Mouse (Mus musculus): ENCODE data around the gene Zmpste24. TPM values are rescaled to one million over a fixed set of nuclear protein-coding genes. Genes with fewer than 3 reads are reported as not detected.

Zmpste24 gene
- polyA plus RNA-seq, 1 experiment from 2014 or later: 25.8 TPM

- H3K4me1 ChIP-seq: peaks cover 10% of the 10 kb centered on the region
- WGBS: 49% methylated on average over 3 of the region's 3 CpGs
These were observed 41.7 kb downstream of the Zmpste24 start for GRCm38 (mm10) chr4:121056342-121056741.

GRCm38 (mm10) chr4:121052454-121053323 is 45.4 kb downstream of the Zmpste24 start:
- Histone ChIP-seq H3K4me1 (peaks cover 10% of the 10 kb centered on the region), H3K4me3 (peak overlapping the region; percentile 16), H3K9me3 (no peaks in the 10 kb centered on the region), H3K27ac (no peak overlapping the region), H3K9ac (0 out of 2 replicates have a peak overlapping the region, but pooled peaks have one; percentile 32), H3K4me2 (replicated peaks) (peak overlapping the region; percentile 49), H3K36me3 (peaks cover 43% of the 10 kb centered on the region), H3K27me3 (peaks cover 27% of the 10 kb centered on the region)
- no peak for ATAC-seq (ENCODE audit: low FRiP score, low read depth)
- 12% methylated on average over 35 of the region's 35 CpGs for WGBS

More at GRCm38 (mm10) chr4:121056342-121056741, 41.7 kb downstream of the Zmpste24 start:
- no peaks in the 10 kb centered on the region for H3K9me3 ChIP-seq
- H3K4me3 ChIP-seq: no peak overlapping the region
- no peak overlapping the region for H3K4me2 ChIP-seq (replicated peaks)
- H3K27me3 ChIP-seq: peaks cover 25% of the 10 kb centered on the region
- H3K36me3 ChIP-seq: peaks cover 47% of the 10 kb centered on the region
- H3K27ac ChIP-seq: no peak overlapping the region
- 0 out of 2 replicates have a peak, but pooled peaks have one; percentile 10 for ATAC-seq (ENCODE audit: low FRiP score, low read depth)
- H3K9ac ChIP-seq: no peak overlapping the region

GRCm38 (mm10) chr4:121051863-121052262 is 46.2 kb downstream of the Zmpste24 start:
- H3K36me3 ChIP-seq: peaks cover 47% of the 10 kb centered on the region

GRCm38 (mm10) chr4:121042946-121043345 is 55.1 kb downstream of the Zmpste24 start:
- H3K27ac ChIP-seq: no peak overlapping the region
- WGBS: 43% methylated on average over 3 of the region's 3 CpGs
- peak overlapping the region; percentile 74 for H3K4me2 ChIP-seq (replicated peaks)
- peaks cover 29% of the 10 kb centered on the region for H3K27me3 ChIP-seq
- no peak overlapping the region for H3K4me3 ChIP-seq
- ATAC-seq (ENCODE audit: low FRiP score, low read depth): no peak
- H3K36me3 ChIP-seq: peaks cover 40% of the 10 kb centered on the region
- peaks cover 32% of the 10 kb centered on the region for H3K4me1 ChIP-seq
- H3K9ac ChIP-seq: no peak overlapping the region
- H3K9me3 ChIP-seq: no peaks in the 10 kb centered on the region

More at GRCm38 (mm10) chr4:121051863-121052262, 46.2 kb downstream of the Zmpste24 start:
- Histone ChIP-seq H3K4me2 (replicated peaks) (peak overlapping the region; percentile 49; the same call in 1 of the 2 replicates), H3K9ac (no peak overlapping the region), H3K9me3 (no peaks in the 10 kb centered on the region), H3K27ac (no peak overlapping the region), H3K4me3 (no peak overlapping the region), H3K27me3 (peaks cover 27% of the 10 kb centered on the region), H3K4me1 (peaks cover 10% of the 10 kb centered on the region)
- ATAC-seq (ENCODE audit: low FRiP score, low read depth): no peak
- 36% methylated on average over 4 of the region's 4 CpGs for WGBS

GRCm38 (mm10) chr4:121042472-121042871 is 55.6 kb downstream of the Zmpste24 start:
- Histone ChIP-seq H3K4me2 (replicated peaks) (peak overlapping the region; percentile 74), H3K27me3 (peaks cover 32% of the 10 kb centered on the region), H3K36me3 (peaks cover 37% of the 10 kb centered on the region), H3K4me1 (peaks cover 32% of the 10 kb centered on the region), H3K9ac (peak overlapping the region; percentile 19; the same call in 1 of the 2 replicates), H3K27ac (peak overlapping the region; percentile 93; the same call in 1 of the 2 replicates), H3K4me3 (peak overlapping the region; percentile 57), H3K9me3 (no peaks in the 10 kb centered on the region)
- WGBS: 52% methylated on average over 5 of the region's 5 CpGs
- ATAC-seq (ENCODE audit: low FRiP score, low read depth): no peak

GRCm38 (mm10) chr4:121040897-121041671 is 57.0 kb downstream of the Zmpste24 start:
- no peaks in the 10 kb centered on the region for H3K9me3 ChIP-seq
- peak overlapping the region; percentile 57 for H3K4me3 ChIP-seq
- peak overlapping the region; percentile 74 for H3K4me2 ChIP-seq (replicated peaks)
- ATAC-seq (ENCODE audit: low FRiP score, low read depth): peak; percentile 79
- peaks cover 32% of the 10 kb centered on the region for H3K4me1 ChIP-seq
- WGBS: 6% methylated on average over 18 of the region's 18 CpGs
- H3K27me3 ChIP-seq: peaks cover 32% of the 10 kb centered on the region
- peak overlapping the region; percentile 93 for H3K27ac ChIP-seq
- peaks cover 33% of the 10 kb centered on the region for H3K36me3 ChIP-seq
- H3K9ac ChIP-seq: peak overlapping the region; percentile 75

- H3K4me1 ChIP-seq: peaks cover 32% of the 10 kb centered on the region
- H3K36me3 ChIP-seq: peaks cover 25% of the 10 kb centered on the region
- H3K4me3 ChIP-seq: peak overlapping the region; percentile 57
- H3K27ac ChIP-seq: peak overlapping the region; percentile 93
- WGBS: 58% methylated on average over 14 of the region's 14 CpGs
- no peaks in the 10 kb centered on the region for H3K9me3 ChIP-seq
- peak overlapping the region; percentile 75 for H3K9ac ChIP-seq
- ATAC-seq (ENCODE audit: low FRiP score, low read depth): no peak
- H3K27me3 ChIP-seq: peaks cover 32% of the 10 kb centered on the region
- H3K4me2 ChIP-seq (replicated peaks): peak overlapping the region; percentile 74
These were observed 57.7 kb downstream of the Zmpste24 start for GRCm38 (mm10) chr4:121040323-121040722.

- H3K4me3 ChIP-seq: peak within 1 kb of the TSS; percentile 57
- peaks cover 32% of the 10 kb centered on the region for H3K27me3 ChIP-seq
- peaks cover 32% of the 10 kb centered on the region for H3K4me1 ChIP-seq
- no peak for ATAC-seq (ENCODE audit: low FRiP score, low read depth)
- H3K27ac ChIP-seq: peak within 1 kb of the TSS; percentile 93
- WGBS: 1% methylated on average over 46 of the region's 46 CpGs
- peak within 1 kb of the TSS; percentile 74 for H3K4me2 ChIP-seq (replicated peaks)
- H3K9me3 ChIP-seq: no peaks in the 10 kb centered on the region
- H3K36me3 ChIP-seq: peaks cover 18% of the 10 kb centered on the region
- peak within 1 kb of the TSS; percentile 75 for H3K9ac ChIP-seq
These were observed 58.5 kb downstream of the Zmpste24 start, which contains the start of gene Col9a2 for GRCm38 (mm10) chr4:121039331-121040115. Gene Col9a2 (plus strand): TSS chr4:121039385.

GRCm38 (mm10) chr4:121033006-121033405 is 65.0 kb downstream of the Zmpste24 start:
- no peaks in the 10 kb centered on the region for H3K9me3 ChIP-seq
- 78% methylated on average over 2 of the region's 2 CpGs for WGBS
- H3K4me2 ChIP-seq (replicated peaks): no peak overlapping the region
- no peak for ATAC-seq (ENCODE audit: low FRiP score, low read depth)
- peaks cover 4% of the 10 kb centered on the region for H3K27me3 ChIP-seq
- no peaks in the 10 kb centered on the region for H3K36me3 ChIP-seq
- H3K27ac ChIP-seq: no peak overlapping the region
- no peak overlapping the region for H3K9ac ChIP-seq
- no peak overlapping the region for H3K4me3 ChIP-seq
- no peaks in the 10 kb centered on the region for H3K4me1 ChIP-seq

GRCm38 (mm10) chr4:121031440-121031839 is 66.6 kb downstream of the Zmpste24 start:
- no peak for ATAC-seq (ENCODE audit: low FRiP score, low read depth)

GRCm38 (mm10) chr4:121029632-121030031 is 68.4 kb downstream of the Zmpste24 start:
- H3K27ac ChIP-seq: no peak overlapping the region
- H3K9ac ChIP-seq: no peak overlapping the region
- no peaks in the 10 kb centered on the region for H3K27me3 ChIP-seq
- no peaks in the 10 kb centered on the region for H3K4me1 ChIP-seq
- 77% methylated on average over 3 of the region's 3 CpGs for WGBS
- ATAC-seq (ENCODE audit: low FRiP score, low read depth): no peak
- no peak overlapping the region for H3K4me2 ChIP-seq (replicated peaks)
- no peak overlapping the region for H3K4me3 ChIP-seq
- no peaks in the 10 kb centered on the region for H3K36me3 ChIP-seq
- H3K9me3 ChIP-seq: no peaks in the 10 kb centered on the region

More at GRCm38 (mm10) chr4:121031440-121031839, 66.6 kb downstream of the Zmpste24 start:
- H3K4me3 ChIP-seq: no peak overlapping the region
- H3K9ac ChIP-seq: no peak overlapping the region
- no peaks in the 10 kb centered on the region for H3K9me3 ChIP-seq
- H3K4me2 ChIP-seq (replicated peaks): no peak overlapping the region
- no peaks in the 10 kb centered on the region for H3K36me3 ChIP-seq
- H3K27me3 ChIP-seq: no peaks in the 10 kb centered on the region
- H3K4me1 ChIP-seq: no peaks in the 10 kb centered on the region
- WGBS: 57% methylated on average over 4 of the region's 4 CpGs
- no peak overlapping the region for H3K27ac ChIP-seq

All from limb, embryonic 13.5 days (tissue).